Mouse (Mus musculus) left cerebral cortex, postnatal 25 days (tissue): ENCODE data around the gene Vsnl1. TPM values are rescaled to one million over a fixed set of nuclear protein-coding genes. Genes with fewer than 3 reads are reported as not detected.

Experiments used
- DNase-seq, 2 experiments: peaks; one replicate each; pipeline ENCODE4 v3.0.0; 2022; ENCODE audit warnings: low spot score in 2 of 2, mixed read lengths in 1 of 2
- intact Hi-C: fragments of 180-260 bp; cut with DNase I; formaldehyde crosslinking; loops from one replicate; pipeline ENCODE4 v1.15.1; 2025
- microRNA-seq, 2 experiments: library from miRNA; unstranded; fragments of <30 nt; microRNA quantifications; one replicate each; pipeline ENCODE4 v1.2.0; 2022
- total RNA-seq, 2 experiments: library from RNA; stranded (reverse); gene quantifications; 2 replicates each; pipeline ENCODE4 v1.2.3; 2021

Gene Vsnl1
- total RNA-seq, 2 experiments from 2014 or later = 587 to 660 TPM

DNA sequence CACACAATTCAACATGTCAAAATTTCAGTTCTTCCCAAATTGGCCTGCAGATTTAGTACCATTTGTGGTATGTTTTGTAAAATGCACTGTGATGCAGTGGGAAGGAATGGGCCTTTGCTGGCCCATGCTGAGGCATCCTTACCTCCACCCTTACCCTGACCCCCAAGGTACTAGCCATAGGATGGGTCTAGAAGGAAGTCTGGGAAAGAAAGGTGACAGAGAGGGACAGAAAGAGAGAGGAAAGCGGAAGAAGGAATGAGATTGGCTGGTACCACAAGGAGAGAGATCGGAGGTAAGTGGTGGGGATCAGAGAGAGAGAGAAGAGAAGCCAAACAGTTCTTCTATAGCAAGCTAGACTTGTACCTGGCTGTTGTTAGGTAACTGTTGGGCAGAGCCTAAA lies 125.3 kb downstream of the Vsnl1 start:
- intact Hi-C loops = loop anchor here (5.0 kb wide), 1 partner anchor 836 kb away; no protein-coding TSS in a partner anchor
- no peak for DNase-seq

DNA sequence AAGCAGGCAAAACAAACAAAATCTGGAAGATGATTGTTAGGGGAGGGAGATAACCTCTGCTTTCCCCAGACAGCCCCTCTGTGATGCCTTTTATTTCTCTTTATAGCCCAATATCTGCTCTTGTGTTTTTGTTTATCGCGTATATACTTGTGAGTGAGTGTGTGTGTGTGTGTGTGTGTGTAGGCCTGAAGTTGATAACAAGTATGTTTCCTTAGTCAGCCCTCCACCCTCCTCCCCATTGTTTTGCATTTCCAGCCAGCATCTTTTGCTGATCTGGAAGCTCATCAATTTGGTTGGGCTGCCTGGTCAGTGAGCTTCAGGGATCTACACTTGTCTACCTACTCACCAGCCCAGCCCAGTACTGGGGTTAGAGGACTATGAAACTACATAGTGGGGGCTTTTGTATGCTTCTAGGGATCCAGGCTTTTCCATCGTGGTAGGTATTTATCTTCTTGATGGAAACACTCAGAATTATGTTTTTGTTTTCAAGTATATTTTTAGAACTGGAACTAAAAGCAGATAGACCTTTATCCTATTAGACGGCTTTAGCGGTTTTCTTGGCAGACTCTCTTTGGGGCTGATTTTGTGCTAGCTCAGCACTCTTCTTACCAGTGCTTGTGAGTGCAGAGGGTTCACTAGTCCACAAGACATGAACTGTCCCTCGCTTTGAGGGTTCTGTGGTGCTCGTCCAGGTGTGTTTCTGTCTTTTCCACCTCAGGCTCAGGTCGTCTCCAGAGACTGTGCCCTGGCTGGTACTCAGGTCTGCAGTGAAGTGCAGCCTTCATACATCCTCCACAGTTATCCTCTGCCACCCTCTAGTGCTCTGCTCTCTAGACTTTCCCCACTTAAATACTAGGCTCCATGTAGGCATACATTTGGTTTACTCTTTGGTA lies 129.4 kb downstream of the Vsnl1 start:
- no peak for DNase-seq

GRCm38 (mm10) chr12:11300858-11301257 lies 135.6 kb downstream of the Vsnl1 start:
- DNase-seq = no peak
- intact Hi-C loops = no loop called here

More for the DNA sequence above, 129.4 kb downstream of the Vsnl1 start:
- intact Hi-C loops = no loop called here

GRCm38 (mm10) chr12:11286382-11286781 lies 150.0 kb downstream of the Vsnl1 start:
- DNase-seq = no peak
- intact Hi-C loops = no loop called here

DNA sequence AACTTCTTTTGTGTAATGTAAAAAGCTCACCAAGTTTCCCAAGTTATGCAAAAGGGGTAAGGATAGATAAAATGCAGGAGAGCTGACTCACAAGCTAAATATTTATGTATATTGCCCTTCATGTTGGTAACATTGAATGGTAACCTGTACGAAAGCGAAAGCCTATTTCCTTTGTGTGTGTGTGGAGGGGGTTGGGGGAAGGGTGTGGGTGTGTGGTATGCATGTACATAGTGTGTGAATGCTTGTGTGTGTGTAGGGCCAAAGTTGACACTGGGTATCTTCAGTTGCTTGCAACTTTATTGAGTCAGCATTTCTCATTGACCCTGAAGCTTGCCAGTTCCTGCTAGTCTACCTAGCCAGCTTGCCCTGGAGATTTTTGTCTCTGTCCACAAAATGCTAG lies 154.8 kb downstream of the Vsnl1 start:
- no peak for DNase-seq
- intact Hi-C loops = no loop called here

- DNase-seq = no peak
- intact Hi-C loops = no loop called here
Measured at GRCm38 (mm10) chr12:11279886-11280285, 156.5 kb downstream of the Vsnl1 start.

GRCm38 (mm10) chr12:11277207-11277606 lies 159.2 kb downstream of the Vsnl1 start:
- DNase-seq = no peak
- intact Hi-C loops = no loop called here

DNA sequence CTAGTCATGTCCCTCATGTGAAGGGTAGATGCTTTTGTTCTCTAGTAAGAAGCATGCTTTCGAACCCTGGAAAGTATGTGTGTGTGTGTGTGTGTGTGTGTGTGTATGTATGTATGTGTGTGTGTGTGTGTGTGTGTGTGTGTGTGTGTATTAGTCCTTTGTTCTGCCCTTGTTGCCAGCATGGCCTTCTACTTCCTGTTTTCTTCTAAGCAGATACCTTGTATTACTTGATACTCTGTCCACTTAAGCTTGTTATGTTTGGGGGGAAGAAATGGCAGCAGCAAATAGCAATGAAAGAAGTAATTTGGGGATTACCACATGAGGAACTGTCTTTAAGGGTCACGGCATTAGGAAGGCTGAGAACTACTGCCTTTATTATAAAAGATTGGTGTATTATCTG lies 159.8 kb downstream of the Vsnl1 start:
- no peak for DNase-seq
- intact Hi-C loops = no loop called here

Small RNA genes lying within 50 kb of the gene (microRNA-seq; reads per million reads assigned to microRNA genes)
- gene Mir7675 = 0 reads per million in 2 experiments

Other genes with a start within 250 kb of the Vsnl1 start
- gene Msgn1, start 227.6 kb downstream of the Vsnl1 start, total RNA-seq = not detected
- gene Gen1, start 170.8 kb downstream of the Vsnl1 start, total RNA-seq = 1 to 10 TPM; 1.7 to 2.2 TPM
- gene Smc6, start 170.7 kb downstream of the Vsnl1 start, total RNA-seq = 10 to 100 TPM; 29.2 to 38.0 TPM
- 1 to 10 TPM; 2.4 to 2.5 TPM for gene Rad51ap2, start 19.5 kb upstream of the Vsnl1 start, total RNA-seq